Mouse (Mus musculus) T-cell, adult 2 months (primary cell): ENCODE measurements around the gene 1700061G19Rik.
"Not testable (repeated sequence)": the region's sequence is repeated elsewhere in the genome, so short reads cannot be mapped to it uniquely, and the experiment has no call there.

Experiments
- DNase-seq: peaks from one replicate; pipeline ENCODE4 v3.0.0; 2022; ENCODE audit warnings: low spot score

The 1700061G19Rik gene

DNA sequence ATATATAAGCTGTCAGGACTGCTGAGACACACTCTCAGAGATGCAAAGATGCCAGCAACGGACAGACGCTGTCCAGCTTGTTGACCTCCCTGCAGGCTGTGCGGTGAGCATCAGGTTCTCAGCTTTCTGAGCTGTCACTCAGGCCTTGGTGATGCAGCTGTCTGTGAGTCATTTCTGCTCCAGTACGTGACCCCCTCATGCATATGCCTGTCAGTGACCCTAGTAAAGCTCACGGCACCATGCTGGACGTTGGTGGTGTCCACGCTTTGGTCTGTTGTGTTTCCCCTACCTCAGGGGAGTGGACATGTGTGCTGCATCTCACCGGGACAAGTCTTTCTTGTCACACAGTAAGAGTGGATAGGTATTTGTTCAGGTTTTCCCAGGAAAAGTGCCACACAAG, 3.5 kb upstream of the 1700061G19Rik start:
- DNase-seq = no peak

DNA sequence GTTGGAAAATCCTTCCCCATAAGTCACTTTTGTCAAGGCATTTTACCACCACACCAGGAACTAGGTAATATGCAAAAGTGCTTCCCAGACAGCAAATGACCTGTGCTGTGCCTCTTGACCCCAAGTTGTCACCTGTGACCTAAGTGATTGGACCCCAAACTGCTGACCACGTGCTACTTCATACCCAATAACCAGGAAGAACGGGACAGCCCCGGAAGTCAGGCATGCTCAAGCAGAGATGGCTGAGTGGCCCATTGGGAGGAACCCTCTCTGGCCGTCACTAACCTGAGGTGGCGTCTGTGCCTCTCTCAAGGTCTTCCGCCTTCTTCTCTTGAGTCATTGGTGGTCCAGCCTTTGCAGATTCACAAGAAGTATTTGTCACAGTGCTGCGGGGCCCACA, 2.8 kb upstream of the 1700061G19Rik start:
- no peak for DNase-seq

DNA sequence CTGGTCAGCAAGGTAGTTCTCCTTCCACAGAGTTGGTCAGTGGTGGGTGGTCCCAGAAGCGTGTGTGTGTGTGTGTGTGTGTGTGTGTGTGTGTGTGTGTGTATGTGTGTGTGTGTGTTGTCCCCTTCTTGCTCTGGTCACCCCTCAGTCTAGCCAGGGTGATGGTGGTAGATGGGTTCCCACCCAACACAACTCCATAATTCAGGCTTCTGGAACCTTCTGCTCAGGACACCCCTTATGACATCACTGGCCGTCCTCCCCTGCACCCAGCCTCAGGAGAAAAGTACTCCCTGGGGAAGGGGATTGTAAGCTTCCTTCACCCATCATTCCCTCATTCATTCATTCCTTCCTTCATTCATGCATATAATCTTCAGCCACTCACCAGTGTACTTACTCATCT, 1.0 kb upstream of the 1700061G19Rik start, which contains the start of gene Acsbg2:
TSS of gene Acsbg2 (minus strand) at position 211 of the 400 bp plus-strand sequence.
- DNase-seq = no peak

DNA sequence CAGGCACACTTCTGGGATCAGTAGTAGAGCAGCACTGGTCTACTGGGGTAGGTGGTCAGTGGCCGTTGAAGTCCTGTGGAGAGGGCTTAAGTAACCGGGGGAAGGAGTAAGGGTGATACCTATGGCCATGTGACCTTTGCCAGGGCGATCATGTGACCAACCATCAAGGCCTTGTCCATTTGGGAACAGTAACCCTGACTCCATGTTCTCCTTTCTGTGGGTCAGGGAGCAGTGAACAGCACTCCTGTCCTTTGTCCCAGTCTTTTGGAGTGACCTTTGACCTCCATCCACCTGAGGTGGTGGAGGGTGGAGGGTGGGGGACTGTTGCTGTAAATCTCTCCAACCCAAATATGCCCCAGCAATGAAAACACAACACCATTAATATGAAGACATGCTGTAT, 1.2 kb downstream of the 1700061G19Rik start:
- DNase-seq = no peak

DNA sequence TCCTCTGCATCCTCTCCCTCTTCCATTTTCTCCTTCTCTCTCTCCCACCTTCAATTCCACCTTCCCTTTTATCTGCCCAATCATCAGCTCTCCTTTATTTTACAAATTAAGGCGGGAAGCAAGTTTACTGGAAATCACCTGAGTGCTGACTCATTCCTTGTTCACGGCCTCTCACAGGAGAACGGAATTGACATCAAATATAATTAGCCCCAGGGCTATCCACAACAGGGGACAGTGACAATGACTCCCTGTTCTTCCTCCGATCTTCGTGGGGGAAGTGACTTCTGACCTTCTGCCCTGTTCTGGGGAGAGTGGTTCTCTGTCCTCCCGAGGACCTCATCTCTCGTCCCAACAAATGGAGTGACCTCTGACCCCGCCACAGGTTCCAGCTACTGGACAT, 1.7 kb downstream of the 1700061G19Rik start:
- no peak for DNase-seq

DNA sequence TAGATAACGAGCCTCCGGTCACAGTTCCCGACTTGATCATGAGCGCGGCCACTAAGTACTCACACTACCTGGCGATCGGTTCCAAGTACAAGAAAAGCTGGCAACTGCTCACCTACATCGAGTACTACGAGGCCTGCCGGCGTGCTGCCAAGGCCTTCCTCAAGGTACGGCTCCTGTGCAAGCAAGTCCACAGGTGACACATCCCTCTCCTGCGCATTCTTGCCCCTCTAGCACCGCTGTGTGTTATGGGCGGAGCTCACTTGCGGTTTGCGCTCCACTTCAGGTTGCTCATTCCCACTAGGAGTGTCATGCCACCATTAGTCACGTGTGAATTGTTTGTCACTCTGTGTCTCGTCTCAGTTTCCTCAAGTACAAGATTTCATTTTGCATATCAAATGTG, 2.1 kb downstream of the 1700061G19Rik start:
- DNase-seq = no peak

DNA sequence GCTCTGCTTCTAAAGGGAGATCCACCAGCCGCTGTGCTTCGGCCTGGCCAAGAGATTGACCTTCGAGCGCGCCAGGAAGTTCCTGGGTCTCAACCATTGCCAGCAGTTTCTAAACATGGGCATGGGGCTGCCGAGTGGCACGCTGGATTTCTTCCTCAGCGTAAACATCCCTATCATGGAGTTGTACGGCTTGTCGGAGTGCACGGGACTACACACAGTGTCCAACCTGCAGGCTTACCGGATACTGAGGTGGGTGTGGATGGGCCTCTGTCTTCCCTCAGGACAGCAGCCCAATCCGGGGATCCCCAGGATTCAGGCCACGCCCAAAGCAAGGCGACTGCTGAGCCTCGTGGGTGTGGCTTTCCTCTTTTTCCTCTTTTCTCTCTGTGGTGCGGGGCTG, 8.3 kb downstream of the 1700061G19Rik start:
- DNase-seq = no peak

DNA sequence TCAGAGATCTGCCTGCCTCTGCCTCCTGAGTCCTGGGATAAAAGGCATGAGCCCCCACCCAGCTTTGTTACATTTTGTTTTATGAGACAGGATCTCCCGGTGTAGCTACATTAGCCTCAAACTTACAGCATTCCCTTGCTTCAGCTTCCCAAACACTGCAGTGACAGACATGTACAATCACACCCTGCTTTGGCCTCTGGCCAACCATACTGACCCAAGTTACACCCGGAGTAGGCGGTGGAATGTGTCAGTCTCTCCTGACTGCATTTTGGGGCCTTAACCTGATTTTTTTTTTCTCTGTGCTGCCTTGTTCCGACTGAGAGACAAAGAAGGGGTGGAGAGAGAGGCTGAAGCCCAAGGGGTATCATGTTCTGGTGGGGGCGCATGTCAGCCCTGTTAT, 9.1 kb downstream of the 1700061G19Rik start:
- DNase-seq = no peak

DNA sequence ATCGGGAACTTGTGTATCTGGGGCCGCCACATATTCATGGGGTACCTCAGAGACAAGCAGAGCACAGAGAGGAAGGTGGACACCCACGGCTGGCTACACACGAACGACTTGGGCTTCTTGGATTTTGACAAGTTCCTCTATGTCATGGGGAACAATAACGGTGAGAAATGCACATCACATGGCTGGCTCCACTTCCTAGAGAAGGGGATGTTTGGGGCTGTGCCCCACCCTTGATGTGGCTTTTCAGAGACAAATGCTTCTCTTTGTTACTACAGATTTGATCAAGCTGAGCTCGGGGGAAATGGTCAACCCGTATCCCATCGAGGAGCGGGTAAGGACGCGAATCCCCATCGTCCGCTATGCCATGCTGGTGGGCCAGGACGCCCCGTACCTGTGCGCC, 9.5 kb downstream of the 1700061G19Rik start:
- peak; percentile 67 for DNase-seq

DNA sequence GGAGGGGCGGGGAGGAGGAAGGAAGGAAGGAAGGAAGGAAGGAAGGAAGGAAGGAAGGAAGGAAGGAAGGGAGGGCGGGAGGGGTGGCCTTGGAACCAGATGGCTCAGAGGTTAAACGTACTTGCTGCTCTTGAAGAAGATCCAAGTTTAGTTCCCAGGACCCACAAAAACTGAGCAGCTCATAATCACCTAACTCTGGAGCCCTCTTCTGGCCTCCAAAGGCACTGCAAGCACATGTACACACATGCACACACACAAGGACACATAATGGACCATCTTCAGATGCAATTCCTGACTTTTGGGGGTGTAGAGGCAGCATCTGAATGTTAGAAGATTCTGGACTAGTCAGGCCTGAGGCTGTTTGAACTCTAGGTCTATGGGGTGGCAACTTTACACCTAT, 12.8 kb downstream of the 1700061G19Rik start:
- no peak for DNase-seq

DNA sequence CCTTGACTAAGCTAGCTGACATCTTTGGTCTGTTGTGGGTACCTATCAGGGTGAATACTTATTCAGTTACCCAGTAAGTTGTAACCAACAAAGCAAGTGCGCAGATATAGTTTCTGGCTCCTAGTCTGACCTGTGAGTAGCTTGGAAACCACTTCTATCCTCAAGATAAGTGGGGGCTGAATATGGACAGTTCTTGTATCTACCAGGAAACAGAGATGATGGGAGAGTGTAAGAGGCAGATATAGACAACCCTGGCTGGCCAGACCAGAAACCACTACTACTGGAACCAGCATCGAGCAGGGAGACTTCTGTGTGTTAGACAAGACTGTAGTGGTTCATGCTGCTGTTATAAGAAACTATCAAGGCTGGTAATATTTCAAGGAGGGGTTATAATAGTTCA, 14.7 kb downstream of the 1700061G19Rik start:
- no peak for DNase-seq

DNA sequence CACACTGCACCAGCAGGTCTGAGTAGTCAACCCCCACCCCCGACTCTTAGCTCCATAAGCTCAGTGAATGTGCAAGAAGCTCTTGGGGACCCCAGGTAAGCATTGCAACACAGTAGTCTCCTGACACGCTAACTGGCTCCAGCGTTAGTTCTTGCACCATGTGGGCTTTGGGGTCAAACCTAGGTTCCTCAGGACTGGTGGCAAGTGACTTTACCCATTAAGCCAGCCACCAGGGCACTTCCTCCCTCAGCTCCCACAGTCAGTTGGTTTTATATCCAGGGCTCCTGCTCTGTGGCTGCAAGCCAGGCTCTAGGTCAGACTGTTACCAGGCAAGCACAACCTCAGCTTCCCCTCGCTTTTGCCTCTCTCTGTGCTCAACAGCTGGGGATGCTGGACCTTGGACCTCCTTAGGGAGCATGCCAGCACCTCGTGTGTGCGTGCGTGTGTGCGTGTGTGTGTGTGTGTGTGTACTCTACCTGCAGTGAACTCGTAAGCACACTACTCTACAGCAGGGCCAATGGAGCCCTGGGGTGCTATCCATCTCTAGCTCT, 20.2 kb downstream of the 1700061G19Rik start:
- no peak for DNase-seq

DNA sequence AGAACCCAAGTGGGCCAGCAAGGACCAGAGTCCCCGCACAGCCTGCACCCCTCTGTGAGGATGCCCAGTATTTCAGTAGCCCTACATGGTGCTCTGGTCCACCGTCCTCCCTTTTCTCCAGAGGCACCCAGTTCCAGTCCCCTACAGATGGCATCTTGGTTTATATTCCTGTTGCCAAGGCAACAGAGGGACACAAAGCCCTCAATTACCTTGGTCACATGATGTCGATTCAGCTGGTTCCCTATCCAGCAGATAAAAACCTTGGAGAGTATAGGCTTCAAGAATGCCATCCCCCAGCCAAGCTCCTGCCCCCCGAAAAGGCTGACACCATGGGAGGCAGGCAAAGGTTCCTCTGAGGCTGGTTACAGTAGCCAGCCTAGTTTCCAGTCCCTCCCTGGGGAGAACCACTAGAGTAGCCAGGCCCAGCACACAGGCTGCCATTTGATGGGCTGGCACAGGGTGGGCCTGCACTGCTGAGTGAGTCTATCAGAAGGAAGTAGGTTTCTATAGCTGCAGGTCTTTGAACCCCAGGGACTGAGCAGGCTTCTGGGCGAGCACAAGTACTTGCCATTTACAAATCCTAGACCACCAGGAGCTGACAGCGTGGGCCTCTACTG, 21.3 kb downstream of the 1700061G19Rik start:
- DNase-seq = no peak

DNA sequence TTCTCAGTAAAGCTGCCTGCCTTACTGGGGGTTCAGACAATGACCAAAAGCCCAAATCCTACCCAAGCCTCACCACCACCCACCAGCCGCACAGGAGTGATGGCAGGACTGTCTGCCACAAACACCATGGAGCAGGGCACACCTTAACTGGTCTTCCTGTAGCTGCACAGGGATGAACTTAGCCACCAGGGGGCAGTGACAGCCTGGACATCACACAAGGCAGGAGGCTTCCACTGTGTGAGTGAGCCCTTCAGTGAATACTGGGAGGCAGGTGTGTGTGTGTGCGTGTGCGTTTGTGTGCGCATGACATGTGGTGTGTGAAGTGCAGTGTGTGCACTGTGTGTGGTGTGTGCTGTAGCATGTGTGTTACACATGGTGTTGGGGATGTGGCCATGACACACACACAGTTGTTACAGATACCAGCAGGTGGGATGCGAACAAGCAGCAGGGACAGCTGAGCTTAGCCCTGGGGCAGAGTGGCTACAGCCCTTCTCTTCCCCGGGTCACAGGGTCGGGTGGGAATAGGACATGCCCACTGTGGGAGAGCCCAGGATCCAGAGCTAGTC, 22.4 kb downstream of the 1700061G19Rik start:
- peak; percentile 78 for DNase-seq

DNA sequence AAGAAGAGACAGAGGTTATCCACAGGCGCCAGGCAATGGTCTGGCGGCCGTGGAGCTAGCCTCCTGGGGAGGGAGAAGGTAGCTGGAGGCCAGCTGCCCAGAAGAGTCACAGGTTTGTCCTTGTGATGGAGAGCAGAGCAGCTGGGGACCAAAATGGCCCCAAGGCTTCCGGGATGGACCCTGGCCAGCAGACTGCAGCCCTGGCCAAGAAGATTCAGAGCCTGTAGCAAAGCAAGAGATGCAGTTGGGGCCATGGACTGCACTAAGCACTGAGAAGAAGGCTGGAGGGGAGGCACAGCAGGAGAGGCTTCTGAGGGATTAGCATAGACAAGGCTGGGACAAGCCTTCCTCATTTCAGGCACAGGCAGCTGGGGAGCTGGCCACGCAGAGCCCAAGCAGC, 27.4 kb downstream of the 1700061G19Rik start:
- DNase-seq = no peak

DNA sequence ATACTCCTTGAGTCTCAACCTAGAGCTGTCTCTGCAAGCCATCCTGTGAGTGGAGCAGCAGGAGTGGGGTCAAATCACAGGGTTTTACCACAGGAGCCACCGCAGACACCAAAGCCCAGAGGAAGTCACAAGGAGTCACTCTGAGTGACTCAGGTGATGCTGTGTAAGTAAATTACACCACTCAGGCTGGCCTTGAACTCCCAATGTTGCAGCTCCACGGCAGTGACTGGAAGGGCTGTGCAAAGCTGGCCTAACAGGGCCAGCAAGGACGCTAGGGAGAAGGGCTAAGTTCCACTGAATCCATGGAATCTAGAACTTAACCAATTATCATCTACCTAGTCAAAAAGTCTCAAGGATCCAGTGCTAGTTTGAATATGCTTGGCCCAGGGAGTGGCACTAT, 30.9 kb downstream of the 1700061G19Rik start:
- DNase-seq = no peak

DNA sequence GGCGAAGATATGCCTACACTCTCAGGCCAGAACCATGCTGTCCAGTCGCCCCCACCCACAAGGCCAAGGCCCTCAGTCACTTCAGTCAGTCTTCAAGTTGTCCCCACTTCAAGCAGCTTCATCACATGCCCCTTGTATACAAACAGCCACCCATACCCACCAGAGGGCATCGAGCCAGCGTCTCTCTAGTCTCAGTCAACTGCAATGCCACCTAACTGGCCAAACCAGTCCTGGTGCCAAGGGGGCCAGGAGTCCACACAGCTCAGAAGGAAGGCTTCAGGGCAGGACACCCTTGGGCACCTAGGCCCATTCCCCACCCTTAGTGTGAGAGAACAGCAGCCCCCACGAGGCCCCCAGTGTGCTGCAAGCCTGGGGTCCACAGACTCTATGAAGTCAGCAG, 31.8 kb downstream of the 1700061G19Rik start:
- DNase-seq = no peak

DNA sequence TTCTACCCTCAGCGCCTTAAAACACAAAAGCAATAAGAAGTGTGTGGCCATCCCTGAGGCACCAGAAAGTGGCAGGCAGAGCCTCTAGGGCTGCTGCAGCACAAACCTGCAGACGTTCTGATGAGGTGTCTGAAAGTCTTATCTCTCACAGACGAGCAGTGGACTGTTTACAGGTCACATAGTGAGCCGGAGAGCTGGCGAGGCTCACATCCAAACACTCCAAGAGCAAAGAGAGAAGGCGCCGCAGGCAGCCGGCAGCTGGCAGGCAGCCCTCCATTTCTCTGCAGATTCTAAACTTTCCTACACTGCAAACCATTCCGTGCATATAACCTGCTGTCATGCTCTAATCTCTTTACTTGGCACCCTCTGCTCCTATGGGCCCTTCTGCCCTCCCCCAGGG, 32.6 kb downstream of the 1700061G19Rik start:
- DNase-seq = no peak

DNA sequence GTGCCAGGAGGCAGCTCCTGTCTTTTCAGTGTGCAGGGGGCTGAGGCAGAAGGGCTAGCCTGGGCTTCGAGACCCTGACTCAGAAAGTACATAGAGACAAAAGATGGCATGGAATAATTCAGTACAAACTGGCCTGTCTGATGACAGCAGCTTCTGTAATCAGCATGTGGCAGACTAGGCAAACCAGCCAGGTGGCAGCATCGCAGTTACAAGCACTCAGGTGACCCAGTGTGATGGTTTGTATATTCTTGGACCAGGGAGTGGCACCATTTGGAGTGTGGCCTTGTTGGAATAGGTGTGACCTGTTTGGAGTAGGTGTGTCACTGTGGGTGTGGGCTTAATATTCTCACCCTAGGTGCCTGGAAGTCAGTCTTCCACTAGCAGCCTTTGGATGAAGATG, 34.5 kb downstream of the 1700061G19Rik start:
- DNase-seq = not testable (repeated sequence)

DNA sequence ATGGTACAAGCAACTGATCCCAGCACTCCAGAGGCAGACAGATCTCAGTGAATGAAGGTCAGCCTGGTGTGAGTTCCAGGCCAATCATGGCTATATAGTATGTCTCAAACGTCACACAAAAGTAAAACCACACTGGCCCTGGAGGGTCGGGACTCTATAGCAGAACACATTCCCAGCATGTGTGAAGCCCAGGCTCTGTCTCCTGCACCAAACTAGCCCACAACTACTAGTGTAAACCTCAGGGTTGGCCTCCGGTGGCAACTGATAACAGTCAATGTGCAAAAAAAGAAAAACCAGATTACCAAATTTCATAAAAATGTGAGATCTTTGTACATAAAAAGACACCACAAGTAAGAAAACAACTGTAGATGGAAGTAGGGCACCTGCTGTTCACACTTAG, 37.7 kb downstream of the 1700061G19Rik start:
- no peak for DNase-seq

DNA sequence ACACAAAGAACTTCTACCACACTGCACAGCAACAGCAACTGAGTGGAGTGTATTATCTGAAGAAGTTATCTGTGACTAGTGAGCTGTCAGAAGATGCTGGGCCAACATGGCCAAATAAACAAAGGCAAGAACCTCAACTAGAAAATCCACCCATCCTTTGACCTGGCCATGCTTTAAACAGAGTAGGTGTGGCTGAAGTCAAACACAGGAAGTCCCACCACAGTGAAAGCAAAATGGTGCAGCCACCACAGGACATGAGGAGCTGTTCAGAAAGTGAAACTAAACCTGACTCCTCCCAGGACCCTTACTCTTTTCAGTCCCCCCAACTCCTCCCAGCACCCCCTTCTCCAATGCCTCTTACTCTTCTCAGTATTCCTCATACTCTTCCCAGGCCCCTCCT, 38.2 kb downstream of the 1700061G19Rik start:
- no peak for DNase-seq

DNA sequence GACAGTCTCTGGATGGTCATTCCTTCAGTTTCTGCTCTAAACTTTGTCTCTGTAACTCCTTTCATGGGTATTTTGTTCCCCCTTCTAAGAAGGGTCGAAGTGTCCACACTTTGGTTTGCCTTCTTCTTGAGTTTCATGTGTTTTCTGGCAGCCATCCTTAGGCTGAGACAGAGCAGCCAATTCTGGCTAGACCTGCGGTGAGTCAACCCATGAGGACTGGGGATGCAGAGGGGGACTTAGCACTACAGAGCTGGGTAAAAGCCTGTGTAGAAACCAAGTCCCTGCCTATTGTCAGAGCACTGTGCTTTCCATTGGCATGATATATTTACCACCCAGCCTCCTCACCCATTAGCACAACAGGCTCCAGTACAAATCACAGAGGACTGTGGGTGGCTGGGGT, 41.9 kb downstream of the 1700061G19Rik start:
- DNase-seq = no peak

DNA sequence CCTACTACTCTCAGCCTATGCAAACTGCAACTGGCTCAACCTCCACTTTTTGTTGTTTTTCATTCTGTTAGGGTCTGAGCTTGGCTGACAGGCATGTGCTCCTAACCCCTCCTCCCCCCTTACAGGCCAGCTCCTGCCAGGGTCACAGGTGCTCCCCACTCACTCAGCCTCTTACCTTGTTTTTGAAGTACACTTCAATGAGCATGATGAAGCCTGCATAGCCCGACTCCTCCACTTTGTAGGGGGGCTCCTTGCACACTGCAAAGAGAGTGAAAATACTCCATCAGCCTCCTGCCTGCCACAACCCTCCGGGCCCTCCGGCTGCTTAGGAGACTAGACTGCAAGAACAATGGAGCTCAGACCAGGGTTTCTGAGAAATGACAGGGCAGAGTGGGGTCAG, 44.4 kb downstream of the 1700061G19Rik start:
- DNase-seq = no peak

DNA sequence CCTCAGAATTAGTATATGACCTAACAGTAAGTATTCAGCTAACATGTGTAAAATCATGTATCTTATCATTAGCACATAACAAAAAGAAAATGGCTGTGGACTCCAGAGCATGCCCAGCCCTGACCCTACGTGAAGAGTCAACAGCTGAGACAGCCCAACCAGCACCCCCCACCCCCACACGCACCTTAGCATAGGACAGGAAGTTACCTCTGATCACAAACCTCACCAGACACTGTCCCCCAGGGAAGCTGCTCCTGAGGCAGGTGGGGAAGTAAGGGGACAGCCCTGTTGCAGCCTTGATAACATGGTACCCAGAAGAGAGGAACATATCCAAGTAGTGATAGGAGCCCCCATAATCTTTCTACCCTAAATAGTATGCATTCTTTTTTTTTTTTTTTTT, 50.7 kb downstream of the 1700061G19Rik start:
- peak; percentile 23 for DNase-seq
